Mouse (Mus musculus) C2C12 (cell line): ENCODE measurements around the gene Ttc39b. TPM values are rescaled to one million over a fixed set of nuclear protein-coding genes. Genes with fewer than 3 reads are reported as not detected.

ENCODE experiments used
- H3K27me3 ChIP-seq: one replicate; pipeline ENCODE4 v1.6.1; 2011; ENCODE audit not compliant: control insufficient read depth, insufficient read depth, insufficient read length
- H3K36me3 ChIP-seq: one replicate; pipeline ENCODE4 v1.6.1; 2011; ENCODE audit not compliant: control insufficient read depth, insufficient read depth
- H3K4me3 ChIP-seq: one replicate; pipeline ENCODE4 v1.5.1; 2011; ENCODE audit warnings: mild to moderate bottlenecking, control low read depth; ENCODE audit not compliant: poor library complexity, insufficient read depth, severe bottlenecking
- H3K79me2 ChIP-seq: one replicate; pipeline ENCODE4 v1.6.1; 2011; ENCODE audit not compliant: control insufficient read depth, insufficient read depth
- H3K79me3 ChIP-seq: one replicate; pipeline ENCODE4 v1.6.1; 2011; ENCODE audit warnings: low read depth, control low read depth
- H3ac ChIP-seq: one replicate; pipeline ENCODE3; 2011; ENCODE audit warnings: low read depth; ENCODE audit not compliant: control insufficient read depth, insufficient read length
- CEBPB ChIP-seq: IDR thresholded peaks from one replicate; pipeline ENCODE4 v1.6.1; 2011; ENCODE audit warnings: low read depth, mild to moderate bottlenecking, control low read depth, moderate library complexity
- CTCF ChIP-seq: IDR thresholded peaks from one replicate; pipeline ENCODE4 v1.5.1; 2011; ENCODE audit not compliant: control insufficient read depth, insufficient read depth, insufficient read length
- FOSL1 ChIP-seq: IDR thresholded peaks from one replicate; pipeline ENCODE4 v1.8.0; 2011; ENCODE audit warnings: mild to moderate bottlenecking, low read length; ENCODE audit not compliant: poor library complexity, insufficient read depth, severe bottlenecking
- MAX ChIP-seq: IDR thresholded peaks from one replicate; pipeline ENCODE4 v1.6.1; 2011; ENCODE audit warnings: mild to moderate bottlenecking, control low read depth
- MYOD1 ChIP-seq: IDR thresholded peaks from one replicate; pipeline ENCODE4 v1.6.1; 2011; ENCODE audit warnings: low read depth; ENCODE audit not compliant: control insufficient read depth, insufficient read length
- MYOG ChIP-seq: IDR thresholded peaks from one replicate; pipeline ENCODE4 v1.6.1; 2011; ENCODE audit not compliant: control insufficient read depth, insufficient read length; ENCODE audit errors: extremely low read depth
- USF1 ChIP-seq: IDR thresholded peaks from one replicate; pipeline ENCODE4 v1.6.1; 2011; ENCODE audit warnings: low read depth, mild to moderate bottlenecking, control low read depth, moderate library complexity
- polyA plus RNA-seq: library from polyadenylated mRNA; unstranded; fragments of >200 nt; fragmentation: generic; extraction: Trizol; gene quantifications from one replicate; pipeline ENCODE4 v1.2.1, GENCODE M21; 2012; ENCODE audit warnings: missing spikeins

Gene Ttc39b
- polyA plus RNA-seq, 1 experiment = 23.6 TPM

- H3K27me3 ChIP-seq = no peaks in the 10 kb centered on the region
- no peaks in the 10 kb centered on the region for H3K36me3 ChIP-seq
- no peaks in the 10 kb centered on the region for H3K79me3 ChIP-seq
- no peak overlapping the region for H3K4me3 ChIP-seq
- TF ChIP-seq MYOD1 (no peak), CEBPB (no peak), CTCF (no peak), FOSL1 (no peak), MYOG (no peak), MAX (no peak)
- no peaks in the 10 kb centered on the region for H3K79me2 ChIP-seq
- no peak overlapping the region for H3ac ChIP-seq
Measured at GRCm38 (mm10) chr4:83206416-83206802, 117.6 kb downstream of the Ttc39b start.

GRCm38 (mm10) chr4:83199391-83199790 lies 124.7 kb downstream of the Ttc39b start:
- TF ChIP-seq MYOG (no peak), CTCF (no peak), MAX (no peak), MYOD1 (no peak), FOSL1 (no peak), USF1 (no peak), CEBPB (no peak)
- no peaks in the 10 kb centered on the region for H3K36me3 ChIP-seq

GRCm38 (mm10) chr4:83198123-83198522 lies 125.9 kb downstream of the Ttc39b start:
- no peak for TF ChIP-seq MYOD1
- TF ChIP-seq FOSL1 = no peak
- no peak for TF ChIP-seq USF1
- TF ChIP-seq MAX = no peak
- TF ChIP-seq CEBPB = no peak
- TF ChIP-seq CTCF = no peak
- TF ChIP-seq MYOG = no peak
- Histone ChIP-seq H3K36me3 (no peaks in the 10 kb centered on the region), H3K4me3 (no peak overlapping the region), H3K79me3 (no peaks in the 10 kb centered on the region), H3K27me3 (no peaks in the 10 kb centered on the region), H3ac (no peak overlapping the region), H3K79me2 (no peaks in the 10 kb centered on the region)

More at GRCm38 (mm10) chr4:83199391-83199790, 124.7 kb downstream of the Ttc39b start:
- Histone ChIP-seq H3ac (no peak overlapping the region), H3K79me3 (no peaks in the 10 kb centered on the region), H3K4me3 (no peak overlapping the region), H3K79me2 (no peaks in the 10 kb centered on the region), H3K27me3 (no peaks in the 10 kb centered on the region)

- no peak overlapping the region for H3K4me3 ChIP-seq
- H3K27me3 ChIP-seq = no peaks in the 10 kb centered on the region
- no peak for TF ChIP-seq USF1
- TF ChIP-seq CEBPB = no peak
- TF ChIP-seq MYOD1 = no peak
- no peak for TF ChIP-seq CTCF
- TF ChIP-seq FOSL1 = no peak
- TF ChIP-seq MYOG = no peak
- TF ChIP-seq MAX = no peak
- H3K36me3 ChIP-seq = no peaks in the 10 kb centered on the region
- H3K79me2 ChIP-seq = no peaks in the 10 kb centered on the region
- no peaks in the 10 kb centered on the region for H3K79me3 ChIP-seq
- H3ac ChIP-seq = no peak overlapping the region
Measured at GRCm38 (mm10) chr4:83189736-83190135, 134.3 kb downstream of the Ttc39b start.

GRCm38 (mm10) chr4:83187324-83187723 lies 136.7 kb downstream of the Ttc39b start:
- Histone ChIP-seq H3K79me3 (no peaks in the 10 kb centered on the region), H3K4me3 (no peak overlapping the region), H3ac (no peak overlapping the region), H3K27me3 (no peaks in the 10 kb centered on the region), H3K79me2 (no peaks in the 10 kb centered on the region), H3K36me3 (no peaks in the 10 kb centered on the region)
- no peak for TF ChIP-seq MYOD1
- no peak for TF ChIP-seq CTCF
- no peak for TF ChIP-seq USF1
- TF ChIP-seq MYOG = no peak
- no peak for TF ChIP-seq FOSL1
- no peak for TF ChIP-seq MAX

- TF ChIP-seq USF1 (no peak), MYOG (no peak), MYOD1 (no peak), FOSL1 (no peak), CTCF (no peak), MAX (no peak), CEBPB (no peak)
- no peaks in the 10 kb centered on the region for H3K79me2 ChIP-seq
Measured at GRCm38 (mm10) chr4:83186448-83186847, 137.6 kb downstream of the Ttc39b start.

More at GRCm38 (mm10) chr4:83186448-83186847, 137.6 kb downstream of the Ttc39b start:
- no peak overlapping the region for H3ac ChIP-seq
- H3K79me3 ChIP-seq = no peaks in the 10 kb centered on the region
- no peak overlapping the region for H3K4me3 ChIP-seq
- no peaks in the 10 kb centered on the region for H3K27me3 ChIP-seq
- H3K36me3 ChIP-seq = no peaks in the 10 kb centered on the region
